Mouse (Mus musculus) layer of hippocampus, postnatal 36 days (tissue): ENCODE measurements around the gene Pfdn5. TPM values are rescaled to one million over a fixed set of nuclear protein-coding genes. Genes with fewer than 3 reads are reported as not detected.
"Not testable (repeated sequence)": the region's sequence is repeated elsewhere in the genome, so short reads cannot be mapped to it uniquely, and the experiment has no call there.

ENCODE experiments used
- DNase-seq, 2 experiments: peaks; one replicate each; pipeline ENCODE4 v3.0.0; 2022
- total RNA-seq, 2 experiments: library from RNA; stranded (reverse); gene quantifications; 2 replicates each; pipeline ENCODE4 v1.2.3; 2021

Pfdn5 gene
- total RNA-seq, 2 experiments from 2014 or later, result 400 to 436 TPM

- not testable (repeated sequence) for DNase-seq
These were observed 10.0 kb downstream of the Pfdn5 start for GRCm38 (mm10) chr15:102335925-102336324.

- no peak for DNase-seq
These were observed 11.0 kb downstream of the Pfdn5 start for GRCm38 (mm10) chr15:102336946-102337345.

GRCm38 (mm10) chr15:102339612-102340011 is 13.7 kb downstream of the Pfdn5 start:
- no peak for DNase-seq

DNA sequence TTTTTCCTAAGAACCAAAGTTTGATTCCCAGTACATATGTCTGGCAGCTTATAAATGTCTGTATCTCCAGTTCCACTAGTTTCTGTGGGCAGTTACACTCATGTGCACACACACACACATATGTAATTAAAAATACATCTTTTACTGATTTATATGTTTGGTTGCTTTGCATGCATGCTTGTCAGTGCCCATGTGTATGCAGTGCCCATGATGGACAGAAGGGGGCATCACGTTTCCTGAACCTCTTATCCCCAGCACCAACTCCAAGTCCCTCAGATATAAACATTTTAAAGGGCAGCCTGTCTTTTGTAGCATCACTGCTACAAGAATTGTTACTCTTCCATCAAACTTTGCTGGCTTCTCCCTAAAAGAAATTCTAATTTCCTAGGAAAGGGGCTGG is 15.7 kb downstream of the Pfdn5 start:
- DNase-seq, result no peak

GRCm38 (mm10) chr15:102344490-102344889 is 18.6 kb downstream of the Pfdn5 start:
- DNase-seq, result no peak

- no peak for DNase-seq
These were observed 20.5 kb downstream of the Pfdn5 start for GRCm38 (mm10) chr15:102346444-102346843.

- peak; percentile 91 to 92 for DNase-seq
These were observed 24.4 kb downstream of the Pfdn5 start, which contains the start of gene Aaas for GRCm38 (mm10) chr15:102350138-102350941. TSS of gene Aaas (minus strand) at chr15:102350771.

GRCm38 (mm10) chr15:102350942-102351291 is 25.0 kb downstream of the Pfdn5 start:
- DNase-seq, result no peak

- no peak for DNase-seq
These were observed 26.3 kb downstream of the Pfdn5 start for GRCm38 (mm10) chr15:102352177-102352576.

DNA sequence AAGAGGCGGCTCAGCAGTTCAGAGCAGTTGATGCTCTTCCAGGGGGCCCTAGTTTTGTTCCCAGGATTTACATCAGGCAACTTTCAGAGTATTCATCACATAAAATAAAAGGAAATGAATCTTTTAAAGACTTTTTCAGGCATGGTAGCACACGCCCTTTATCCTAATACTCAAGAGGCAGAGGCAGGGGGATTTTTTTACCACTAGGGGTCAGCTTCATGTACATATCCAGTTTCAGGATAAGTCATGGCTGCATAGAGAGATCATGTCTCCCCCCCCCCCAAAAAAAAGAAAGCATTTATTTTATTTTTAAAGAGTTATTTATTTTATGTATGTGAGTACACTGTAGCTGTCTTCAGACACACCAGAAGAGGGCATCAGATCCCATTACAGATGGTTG is 28.1 kb downstream of the Pfdn5 start:
- DNase-seq, result no peak

DNA sequence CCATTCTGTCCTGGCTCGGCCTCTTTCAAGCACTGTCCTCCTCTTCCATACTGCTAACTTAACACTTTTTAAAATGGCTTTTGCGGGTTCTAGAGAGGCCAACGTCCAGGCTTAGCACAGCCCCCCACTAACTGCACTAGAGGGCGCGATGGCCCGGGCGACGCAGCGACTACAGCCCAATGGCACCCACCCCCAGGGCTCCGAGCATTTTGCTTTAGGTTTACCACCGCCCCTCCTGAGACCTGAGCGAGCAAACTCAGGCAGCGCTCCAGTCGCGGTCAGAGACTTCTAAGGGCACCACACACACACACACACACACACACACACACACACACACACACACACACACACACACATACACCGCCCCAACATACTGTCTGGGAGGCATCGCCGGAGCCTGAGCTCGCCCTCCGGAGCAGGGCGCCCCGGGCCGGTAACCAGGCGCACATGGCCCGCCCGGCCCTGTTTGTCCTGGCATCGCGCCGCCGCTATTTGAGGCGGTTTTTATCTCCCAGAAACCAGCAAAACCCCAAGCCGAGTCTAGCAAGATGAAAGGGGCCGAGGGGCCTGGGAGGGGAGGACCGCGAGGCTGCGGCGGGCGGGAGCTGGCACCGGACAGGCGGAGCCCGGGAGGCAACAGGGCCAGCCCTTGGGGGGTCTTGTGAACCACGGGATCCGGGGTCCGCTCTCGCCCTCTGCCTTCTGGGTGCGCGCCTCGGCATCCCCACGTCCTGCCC is 29.4 kb downstream of the Pfdn5 start:
- DNase-seq, result peak in 1 of 2 experiments; percentile 21

DNA sequence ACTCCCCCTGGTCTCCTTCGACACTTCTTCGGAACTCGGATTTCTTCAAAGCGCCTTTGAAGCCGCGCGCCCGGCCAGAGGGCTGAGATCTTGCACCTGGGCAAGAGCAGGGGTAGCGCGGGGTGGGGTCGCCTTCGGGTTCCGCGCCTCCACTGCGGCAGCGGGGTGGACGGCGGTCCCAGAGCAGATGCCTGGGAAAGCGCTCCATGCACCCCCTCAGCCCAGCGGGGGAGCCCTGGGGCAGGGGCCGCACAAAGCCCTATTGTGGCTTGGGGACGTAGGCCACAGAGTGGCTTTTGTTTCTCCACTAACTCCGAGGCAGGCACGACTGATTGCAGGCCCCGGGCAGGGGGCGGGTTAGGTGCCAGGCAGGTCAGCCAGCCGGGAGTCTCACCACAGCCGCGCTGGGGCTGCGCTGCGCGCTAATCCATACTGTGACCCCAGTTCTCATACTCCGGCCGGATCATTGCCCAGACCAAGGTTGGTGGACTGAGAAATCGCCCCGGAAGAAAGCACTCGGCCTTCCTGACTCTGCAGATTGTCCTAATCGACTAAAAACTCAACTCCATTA is 30.0 kb downstream of the Pfdn5 start:
- peak; percentile 36 to 56 for DNase-seq

DNA sequence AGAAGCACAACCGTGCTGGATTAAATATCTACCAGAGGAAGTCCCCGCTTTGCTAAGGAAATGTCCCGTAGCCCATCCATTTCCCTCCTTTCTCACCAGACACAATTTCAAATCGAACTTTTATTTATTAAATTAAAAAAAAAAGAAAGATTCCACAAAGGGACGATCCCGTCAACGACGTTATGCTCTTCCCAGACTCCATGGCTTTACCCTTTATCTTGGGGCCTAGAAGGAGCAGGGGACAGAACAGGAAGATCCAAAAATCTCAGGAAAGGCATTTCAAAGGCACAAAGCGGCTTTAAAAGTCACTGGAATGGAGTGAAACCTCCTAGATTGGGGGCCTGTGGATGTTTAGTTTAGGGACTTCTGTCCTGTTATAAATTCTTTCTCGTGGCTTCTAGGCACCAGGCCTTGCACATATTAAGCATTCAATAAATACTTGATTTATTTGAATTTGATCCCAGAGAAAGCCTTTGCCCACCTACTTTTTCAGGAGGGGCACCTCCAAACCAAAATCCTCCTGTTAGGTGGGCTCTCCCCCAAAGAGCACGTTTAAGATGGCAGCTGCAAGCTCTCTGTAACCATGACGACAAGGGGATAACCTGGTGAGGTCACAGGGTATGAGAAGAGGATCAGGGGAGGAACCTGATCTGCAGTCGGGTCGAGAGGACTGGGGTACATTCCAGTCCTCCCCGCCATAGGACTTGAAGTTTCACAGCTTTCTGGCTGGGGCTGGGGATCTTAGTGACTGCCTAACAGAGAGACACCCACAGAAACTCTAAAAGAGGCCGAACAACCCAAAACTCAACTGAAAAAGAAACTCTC is 30.8 kb downstream of the Pfdn5 start:
- no peak for DNase-seq

DNA sequence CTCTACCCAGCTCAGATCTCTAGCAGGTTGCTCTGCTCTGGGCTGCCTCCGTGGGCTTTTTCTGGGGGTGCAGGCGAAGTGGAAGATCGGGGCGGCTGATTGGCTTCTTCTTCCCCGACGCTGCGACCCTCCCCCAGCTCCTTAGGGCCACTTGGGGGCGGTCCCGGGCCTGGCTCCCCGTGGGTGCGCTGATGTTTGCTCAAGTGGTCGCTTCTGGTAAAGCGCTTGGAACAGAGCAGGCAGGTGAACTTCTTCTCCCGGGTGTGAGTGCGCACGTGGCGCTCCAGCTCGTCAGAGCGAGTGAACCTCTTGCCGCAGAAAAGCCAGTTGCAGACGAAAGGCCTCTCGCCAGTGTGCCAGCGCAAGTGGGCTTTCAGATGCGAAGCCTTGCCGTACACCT is 32.2 kb downstream of the Pfdn5 start:
- no peak for DNase-seq

GRCm38 (mm10) chr15:102358834-102359233 is 32.9 kb downstream of the Pfdn5 start:
- no peak for DNase-seq

GRCm38 (mm10) chr15:102362648-102363047 is 36.7 kb downstream of the Pfdn5 start:
- no peak for DNase-seq

- DNase-seq, result no peak
These were observed 38.8 kb downstream of the Pfdn5 start for GRCm38 (mm10) chr15:102364678-102365077.

DNA sequence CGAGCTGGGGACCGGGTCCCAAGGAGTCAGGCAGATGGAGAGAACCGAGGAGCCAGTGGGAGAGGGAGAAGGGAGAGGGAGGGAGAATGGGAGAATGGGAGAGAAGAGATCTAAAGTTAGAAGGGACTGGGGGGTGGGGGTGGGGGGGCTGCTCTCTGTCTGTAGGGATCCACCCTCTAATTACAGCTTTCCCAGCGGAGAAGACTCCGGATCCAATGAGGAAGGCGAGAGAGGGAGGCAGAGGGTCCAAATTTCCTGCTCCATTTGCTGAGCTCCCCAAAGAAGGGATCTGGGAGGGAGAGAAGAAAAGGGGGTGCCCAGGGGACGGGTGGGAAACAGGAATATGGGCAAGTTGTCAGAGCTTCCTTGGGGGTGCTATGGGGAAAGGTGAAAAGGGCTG is 40.3 kb downstream of the Pfdn5 start:
- no peak for DNase-seq

DNA sequence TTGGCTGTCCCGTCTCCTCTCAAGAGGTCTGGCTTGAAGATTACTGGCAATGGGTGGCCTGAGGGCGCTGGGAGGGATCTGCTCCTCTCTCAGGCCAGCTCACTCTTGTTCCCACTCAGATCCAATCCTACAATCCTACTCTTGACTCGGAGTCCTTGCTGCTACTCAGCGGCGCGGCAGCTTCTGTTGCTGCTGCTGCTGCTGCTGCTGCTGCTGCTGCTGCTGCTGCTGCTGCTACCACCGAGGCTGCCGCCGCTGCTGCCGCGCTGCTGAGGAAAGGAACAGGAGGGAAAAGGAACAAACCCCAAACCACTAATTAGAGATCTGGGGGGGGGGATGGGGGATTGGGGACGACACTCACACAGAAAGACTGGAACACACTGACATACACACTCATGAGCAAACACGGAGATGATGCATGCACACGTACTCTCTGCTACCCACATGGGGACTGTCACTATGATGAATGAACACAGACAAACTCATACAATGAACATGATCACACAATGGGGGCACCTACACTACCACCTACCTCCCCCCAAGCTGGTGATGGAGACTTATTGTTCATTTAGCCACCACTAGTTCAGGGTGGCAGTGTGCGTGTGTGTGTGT is 40.9 kb downstream of the Pfdn5 start, which contains the start of gene Sp7:
Gene Sp7, minus strand, starts transcription at position 450 of the 612 bp plus-strand sequence.
- DNase-seq, result no peak

DNA sequence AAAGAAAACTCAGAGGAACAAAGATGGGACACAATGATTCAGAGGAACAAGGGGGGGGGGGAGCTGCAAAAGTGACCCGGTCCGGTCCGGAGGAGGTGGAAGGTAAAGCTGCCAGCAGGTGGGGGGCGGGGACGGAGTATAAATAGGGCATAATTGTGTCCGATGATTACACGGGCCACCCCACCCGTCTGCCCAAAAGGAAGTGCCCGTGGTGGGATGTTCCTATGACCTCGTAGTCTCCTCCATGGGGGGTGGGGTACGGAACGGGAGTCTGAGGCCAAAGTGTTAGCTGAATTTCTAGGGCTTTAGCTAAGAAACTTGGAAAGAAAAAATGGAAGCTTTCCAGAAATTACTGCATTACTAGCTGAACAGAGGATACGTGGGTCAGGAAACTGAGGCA is 44.1 kb downstream of the Pfdn5 start:
- no peak for DNase-seq

GRCm38 (mm10) chr15:102370727-102371126 is 44.8 kb downstream of the Pfdn5 start:
- no peak for DNase-seq
